Mouse (Mus musculus) ES-Bruce4 (cell line): ENCODE results near the gene Gorasp1.

Experiments
- CTCF ChIP-seq: IDR thresholded peaks from one replicate; pipeline ENCODE4 v1.8.1; 2011; ENCODE audit warnings: low read depth, low read length
- EP300 ChIP-seq: IDR thresholded peaks from 2 replicates; pipeline ENCODE4 v1.6.1; 2011; ENCODE audit warnings: low read depth, low read length; ENCODE audit not compliant: insufficient read depth
- POLR2A ChIP-seq: IDR thresholded peaks from one replicate; pipeline ENCODE4 v1.8.1; 2011; ENCODE audit warnings: low read length; ENCODE audit not compliant: insufficient read depth

DNA sequence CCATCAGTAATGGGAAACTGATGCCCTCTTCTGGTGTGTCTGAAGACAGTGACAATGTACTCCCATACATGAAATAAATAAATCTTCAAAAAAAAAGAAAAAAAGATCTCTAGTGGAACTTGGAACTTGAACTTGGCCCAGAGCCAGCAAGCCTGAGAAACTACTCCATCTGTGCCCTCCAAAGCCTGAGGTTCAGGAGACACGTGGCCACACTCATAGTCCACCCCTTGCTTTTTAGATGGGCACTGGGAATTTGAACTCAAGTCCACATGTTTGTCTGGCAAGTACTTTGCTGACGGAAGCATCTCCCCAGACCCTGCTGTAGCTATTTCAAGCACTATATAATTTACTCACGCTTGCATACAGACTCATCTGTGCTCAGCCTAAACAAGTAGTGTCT is 27.8 kb upstream of the Gorasp1 start:
- TF ChIP-seq CTCF (no peak), POLR2A (no peak), EP300 (no peak)
